Mouse (Mus musculus): Measurements from ENCODE around the gene Nemp2. TPM values are rescaled to one million over a fixed set of nuclear protein-coding genes. Genes with fewer than 3 reads are reported as not detected.
A peak's percentile ranks its signal among the peaks of the same experiment; 100 is the strongest.
"Not testable (repeated sequence)": the region's sequence is repeated elsewhere in the genome, so short reads cannot be mapped to it uniquely, and the experiment has no call there.

The Nemp2 gene
- total RNA-seq, 4 experiments from 2014 or later = 0.71 to 1.3 (median 0.93) TPM

DNA sequence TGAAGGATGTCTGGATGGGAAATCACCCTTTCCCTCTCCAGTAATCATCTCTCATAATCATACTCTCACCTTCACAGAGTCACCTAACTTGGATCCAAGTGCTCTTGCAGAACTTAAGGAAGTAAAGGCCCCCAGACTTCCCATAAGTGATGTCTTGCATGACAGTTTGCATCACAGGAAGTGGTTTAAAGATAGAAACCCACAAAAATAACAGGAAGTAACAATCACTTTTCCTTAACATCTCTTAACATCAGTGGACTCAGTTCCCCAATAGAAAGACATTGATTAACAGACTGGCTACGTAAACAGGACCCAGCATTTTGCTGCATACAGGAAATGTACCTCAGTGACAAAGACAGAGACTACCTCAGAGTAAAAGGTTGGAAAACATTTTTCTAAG is 22.9 kb downstream of the Nemp2 start:
- peak; percentile 28 for DNase-seq (ENCODE audit: low spot score)

DNA sequence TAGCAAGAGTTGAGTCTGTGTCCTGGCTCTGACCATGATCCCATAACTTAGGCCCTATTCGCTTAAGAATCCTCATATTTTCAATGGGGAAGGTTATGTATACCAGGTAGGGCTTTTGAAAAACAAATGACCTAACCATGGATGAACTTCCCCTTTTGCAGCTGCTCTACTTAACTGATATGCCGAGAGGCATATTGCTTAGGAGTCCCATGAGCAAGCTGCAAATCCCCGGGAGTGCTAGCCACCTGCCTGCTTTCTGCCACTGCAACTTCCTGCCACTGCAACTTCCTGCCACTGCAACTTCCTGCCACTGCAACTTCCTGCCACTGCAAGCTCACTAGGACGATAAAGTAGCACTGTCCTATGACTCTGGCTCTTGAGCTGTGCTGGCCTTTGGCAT is 24.6 kb downstream of the Nemp2 start:
- DNase-seq (ENCODE audit: low spot score) = no peak

DNA sequence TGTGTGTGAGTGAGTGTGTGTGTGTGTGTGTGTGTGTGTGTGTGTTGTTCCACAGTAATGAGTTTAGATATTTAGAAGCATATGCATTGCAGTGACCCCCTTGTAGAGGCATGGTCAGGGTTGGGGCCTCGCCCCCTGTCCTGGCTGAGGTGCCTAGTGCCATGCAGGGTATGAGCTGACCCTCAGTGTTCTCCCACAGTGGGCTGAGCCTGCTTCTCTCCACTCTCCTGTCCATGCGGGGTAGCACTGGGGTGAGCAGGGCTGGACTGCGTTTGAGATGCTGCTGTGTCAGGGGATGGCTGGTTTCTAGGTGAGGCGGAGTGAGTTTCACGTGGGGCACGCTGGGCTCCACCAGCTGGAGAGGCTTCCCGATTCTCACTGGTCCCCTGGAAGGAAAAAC is 27.7 kb downstream of the Nemp2 start:
- no peak for DNase-seq (ENCODE audit: low spot score)

DNA sequence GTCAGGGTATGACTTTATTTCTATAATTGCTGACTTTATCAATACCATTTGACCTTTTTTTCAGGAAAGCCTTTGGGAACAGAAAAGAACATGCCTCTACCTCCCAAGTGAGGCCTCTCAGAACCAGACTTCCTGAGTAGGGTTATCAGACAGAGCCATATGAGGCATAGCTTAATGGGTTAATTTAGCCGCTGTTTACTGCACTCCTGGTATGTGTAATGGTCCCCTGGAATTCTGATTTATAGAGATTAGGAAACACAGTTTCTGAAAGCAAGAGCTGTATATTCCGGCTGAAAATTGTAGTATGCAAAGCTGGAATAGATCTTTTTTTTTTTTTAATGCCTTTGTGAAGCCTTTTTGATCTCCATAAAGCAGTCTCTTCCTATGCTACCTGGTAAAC is 29.8 kb downstream of the Nemp2 start:
- DNase-seq (ENCODE audit: low spot score) = no peak

DNA sequence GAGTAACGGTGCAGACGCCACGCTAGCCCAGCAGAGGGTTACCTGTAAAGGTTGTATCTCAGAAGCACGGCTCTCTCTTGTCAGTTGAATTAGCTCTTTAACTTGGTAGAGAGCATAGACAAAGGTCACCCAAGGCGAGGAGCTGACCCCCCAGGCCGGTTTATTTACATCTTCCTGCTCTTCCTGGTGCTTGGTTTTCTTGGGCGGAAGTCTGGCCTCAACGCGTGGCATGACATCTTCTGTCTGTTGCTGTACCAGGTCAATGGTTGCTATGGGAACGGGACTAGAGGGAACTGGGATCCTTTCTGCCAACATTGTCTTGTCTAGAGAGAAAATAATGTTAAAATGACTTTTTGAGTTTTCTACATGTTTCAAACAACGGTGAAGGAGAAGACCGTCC is 30.3 kb downstream of the Nemp2 start:
- no peak for DNase-seq (ENCODE audit: low spot score)

DNA sequence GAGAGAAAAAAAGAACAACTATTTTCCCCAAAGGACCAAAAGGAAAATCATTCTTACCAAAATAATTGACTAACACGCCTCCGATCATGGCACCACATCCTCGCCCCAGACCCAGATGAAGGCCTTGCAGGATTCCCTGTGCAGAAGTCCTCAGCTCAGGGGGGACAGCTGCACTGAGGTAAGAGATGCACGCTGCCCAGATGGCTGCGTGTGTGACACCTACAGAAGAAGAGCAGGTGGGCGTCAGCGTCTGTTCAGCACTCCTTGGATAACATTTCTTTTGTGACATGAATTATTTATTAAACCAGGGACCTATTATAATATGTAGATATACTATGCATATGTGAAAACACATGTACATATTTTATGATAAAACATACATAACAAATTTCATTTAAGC is 32.7 kb downstream of the Nemp2 start:
- DNase-seq (ENCODE audit: low spot score) = no peak

DNA sequence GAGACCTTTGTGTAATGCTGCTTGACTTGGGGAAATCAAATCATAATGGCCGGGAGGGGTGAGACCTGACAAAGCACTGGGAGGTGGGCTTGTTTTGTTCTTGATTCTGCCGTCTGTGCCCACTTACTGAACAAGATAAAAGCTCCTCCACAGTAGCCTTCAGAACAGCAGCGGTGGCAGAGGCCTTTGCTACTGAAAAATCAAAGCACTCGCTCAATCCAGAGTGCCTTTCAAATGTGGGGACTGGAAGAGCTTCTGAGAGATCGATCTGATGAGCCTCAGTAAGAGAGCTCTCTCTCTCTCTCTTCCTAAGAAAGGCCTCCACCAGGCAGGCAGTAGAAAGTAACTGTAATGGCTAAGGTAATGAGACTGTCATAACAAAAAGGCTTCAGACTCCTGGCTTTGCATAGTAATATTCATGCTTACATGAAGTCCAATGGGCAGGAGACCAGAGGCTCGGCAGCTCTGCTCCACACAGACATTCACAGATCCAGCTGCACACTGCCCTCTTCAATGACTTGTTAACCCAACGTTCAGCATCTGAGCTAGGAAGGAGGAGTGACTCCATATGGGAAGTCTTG is 38.3 kb downstream of the Nemp2 start:
- no peak for DNase-seq (ENCODE audit: low spot score)

DNA sequence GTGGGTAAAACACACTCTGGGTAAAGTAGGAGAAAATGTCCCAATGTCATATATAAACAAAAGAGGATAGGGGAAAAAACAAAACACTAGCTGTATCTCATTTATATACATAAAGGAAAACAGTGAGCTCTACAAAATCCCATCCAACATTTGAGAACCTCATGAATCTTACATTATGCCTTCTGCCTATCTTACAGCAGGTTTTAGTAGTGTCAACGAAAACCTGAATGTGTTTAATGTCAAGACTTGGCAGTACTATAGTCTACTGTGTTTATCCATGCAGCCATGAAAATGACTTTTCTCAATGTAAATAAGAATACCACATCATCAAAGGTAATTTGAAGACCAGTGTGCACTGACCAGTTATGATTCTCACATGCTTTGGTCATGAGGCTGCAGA is 39.4 kb downstream of the Nemp2 start:
- no peak for DNase-seq (ENCODE audit: low spot score)

DNA sequence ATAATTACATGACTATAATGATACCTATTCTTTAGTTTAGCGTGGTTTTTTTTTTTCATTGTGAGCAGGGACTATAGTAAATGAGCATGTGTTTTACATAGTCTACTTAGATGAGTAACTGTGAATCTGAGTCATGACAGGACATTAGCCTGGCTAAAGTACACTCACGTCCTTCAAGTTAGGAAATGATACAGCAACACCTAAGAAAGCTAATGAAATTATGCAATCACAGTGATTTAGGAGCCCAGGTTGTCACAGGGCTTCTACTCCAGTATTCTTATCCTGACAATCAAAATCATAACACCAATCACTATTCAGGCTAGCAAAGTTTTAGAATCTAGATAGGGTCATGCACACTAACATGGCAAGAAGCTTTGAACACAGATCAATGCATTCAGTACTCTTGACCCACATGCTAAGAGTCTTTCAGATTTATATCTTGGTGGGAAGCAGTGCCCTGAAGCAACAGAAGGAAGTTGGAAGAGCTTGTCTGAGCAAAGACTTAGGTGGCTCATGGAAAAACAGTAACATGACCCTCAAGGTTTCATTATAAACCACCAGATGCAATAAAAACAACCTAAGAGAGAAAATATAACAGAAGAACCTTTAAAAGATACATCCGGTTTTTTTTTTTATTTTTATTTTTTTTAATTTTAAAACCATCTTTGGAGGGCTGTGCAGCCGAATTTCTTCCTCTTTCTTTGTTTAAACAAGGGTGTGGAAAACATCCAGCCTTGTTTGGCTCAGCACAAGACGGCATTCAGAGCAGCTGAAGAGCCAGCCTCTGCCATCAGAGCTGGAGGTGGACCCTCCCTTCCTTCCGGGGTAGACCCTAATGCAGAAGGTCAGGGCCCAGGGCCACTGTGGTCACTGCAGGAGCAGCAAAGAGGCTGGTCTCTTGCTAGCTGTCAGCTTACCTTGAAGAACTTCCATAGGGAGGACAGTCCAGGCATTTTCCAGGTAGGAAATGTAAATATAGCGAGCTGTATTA is 45.4 kb downstream of the Nemp2 start:
- peak; percentile 48 for DNase-seq (ENCODE audit: low spot score)

DNA sequence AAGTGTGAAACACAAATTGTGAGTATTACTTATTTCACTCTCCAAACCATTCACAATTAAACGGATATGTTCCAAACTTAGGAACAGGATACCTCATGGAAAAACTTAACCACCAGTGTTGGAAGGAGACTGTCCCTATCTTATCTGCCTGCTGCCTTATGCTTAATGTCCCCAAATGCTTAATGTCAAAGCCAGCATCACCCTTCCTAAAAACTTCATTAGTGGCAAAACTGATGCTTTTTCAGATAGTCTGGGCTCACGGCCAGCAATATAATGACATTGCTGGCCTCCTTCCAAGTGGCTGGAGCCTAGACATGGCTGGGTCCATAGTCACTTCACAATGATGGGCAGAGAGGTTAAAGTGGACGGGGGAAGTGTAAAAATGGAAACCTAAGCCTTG is 46.1 kb downstream of the Nemp2 start:
- DNase-seq (ENCODE audit: low spot score) = peak; percentile 61

DNA sequence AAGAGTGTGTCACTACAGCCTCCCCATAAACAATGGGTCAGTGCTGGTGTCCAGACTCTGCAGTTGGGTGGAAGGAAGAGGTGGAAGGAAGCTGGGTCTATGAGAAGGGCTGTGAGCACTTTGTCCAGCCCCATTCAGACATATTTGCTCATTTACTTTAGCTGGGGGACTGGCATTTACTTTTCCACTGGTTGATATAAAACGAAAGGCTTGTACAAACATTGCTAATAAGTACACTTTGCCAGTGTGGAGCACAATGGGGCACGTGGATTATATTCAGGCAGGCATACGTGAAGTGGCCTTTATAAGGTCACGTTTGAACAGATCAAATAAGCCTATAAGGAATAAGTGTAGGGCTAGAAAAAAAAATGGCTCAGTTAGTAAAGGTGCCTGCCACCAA is 53.0 kb downstream of the Nemp2 start:
- no peak for DNase-seq (ENCODE audit: low spot score)

DNA sequence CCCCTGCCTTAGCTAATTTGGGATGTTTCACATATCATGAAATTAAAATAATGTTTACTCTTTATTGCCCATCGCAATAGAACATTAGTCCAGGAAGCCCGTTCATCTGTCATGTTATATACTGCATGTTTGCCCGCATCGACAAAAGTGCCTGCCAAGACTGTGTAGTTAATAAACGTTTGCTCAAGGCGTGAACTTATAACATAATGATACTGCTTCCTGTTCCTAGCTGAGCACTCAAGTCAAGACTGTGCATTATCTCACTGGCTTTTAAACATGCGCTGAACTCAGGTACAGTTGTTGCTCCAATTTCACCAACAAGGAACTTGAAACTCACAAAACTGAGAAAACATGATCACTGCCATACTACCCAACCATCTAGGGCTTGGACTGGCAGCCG is 57.1 kb downstream of the Nemp2 start:
- no peak for DNase-seq (ENCODE audit: low spot score)

DNA sequence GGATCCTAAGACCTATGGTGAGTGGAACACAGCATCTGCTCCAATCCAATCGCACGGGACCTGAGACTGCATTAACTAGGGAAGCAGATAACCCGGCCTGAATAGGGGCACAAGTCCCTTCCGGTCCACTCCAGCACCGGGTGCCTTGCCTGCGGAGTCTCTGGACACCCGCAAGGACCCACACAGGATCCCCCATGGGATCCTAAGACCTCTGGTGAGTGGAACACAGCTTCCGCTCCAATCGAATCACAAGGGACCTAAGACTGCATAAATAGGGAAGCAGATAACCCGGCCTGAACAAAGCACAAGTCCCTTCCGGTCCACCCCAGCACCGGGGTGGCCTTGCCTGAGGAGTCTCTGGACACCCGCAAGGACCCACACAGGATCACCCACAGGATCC is 64.0 kb downstream of the Nemp2 start:
- DNase-seq (ENCODE audit: low spot score) = not testable (repeated sequence)

Other genes starting within 250 kb of the Nemp2 start
- 10 to 100 TPM; 19.4 to 24.7 (median 23.0) TPM for gene Nab1, start 130.0 kb upstream of the Nemp2 start, total RNA-seq (2022)
- gene Mfsd6, start 96.8 kb downstream of the Nemp2 start, total RNA-seq (2022) = 10 to 100 TPM; 19.9 to 22.8 (median 21.4) TPM
- 10 to 100 TPM; 11.8 to 20.0 (median 16.8) TPM for gene Inpp1, start 187.0 kb downstream of the Nemp2 start, total RNA-seq (2022)
- 10 to 100 TPM; 84.4 to 94.4 (median 88.9) TPM for gene Hibch, start 214.2 kb downstream of the Nemp2 start, total RNA-seq (2022)